Mouse (Mus musculus) testis, adult 2 months (tissue): ENCODE measurements at regions not wholly inside any gene's neighbourhood (a gene's known extent, or its start where the extent isn't known, plus 50 kb on each side); places are given as distances from the start of the nearest gene placed in this dataset.
A peak's percentile ranks its signal among the peaks of the same experiment; 100 is the strongest.

Source experiments
- H3K27ac ChIP-seq: fragments of 200-500 bp; 2 replicates; pipeline ENCODE4 v1.5.1; 2012; ENCODE audit warnings: low read depth, low read length; ENCODE audit not compliant: control insufficient read depth, insufficient read depth
- H3K27me3 ChIP-seq: fragments of 200-500 bp; 2 replicates; pipeline ENCODE4 v1.6.1; 2012; ENCODE audit warnings: mild to moderate bottlenecking, low read length, moderate library complexity; ENCODE audit not compliant: control insufficient read depth, insufficient read depth
- H3K36me3 ChIP-seq: fragments of 200-500 bp; 2 replicates; pipeline ENCODE4 v1.6.1; 2012; ENCODE audit warnings: mild to moderate bottlenecking, low read length; ENCODE audit not compliant: control insufficient read depth, insufficient read depth
- H3K4me1 ChIP-seq: fragments of 200-500 bp; 2 replicates; pipeline ENCODE4 v1.6.1; 2012; ENCODE audit warnings: low read length; ENCODE audit not compliant: control insufficient read depth, insufficient read depth
- H3K4me3 ChIP-seq: fragments of 200-500 bp; 2 replicates; pipeline ENCODE4 v1.5.1; 2012; ENCODE audit warnings: low read depth, mild to moderate bottlenecking, low read length, moderate library complexity, mixed read lengths; ENCODE audit not compliant: control insufficient read depth
- CTCF ChIP-seq: fragments of 200-500 bp; IDR thresholded peaks from 2 replicates; pipeline ENCODE4 v1.5.1; 2012; ENCODE audit warnings: low read depth, mild to moderate bottlenecking, inconsistent platforms, low read length, moderate library complexity; ENCODE audit not compliant: control insufficient read depth, insufficient read depth, insufficient replicate concordance
- POLR2A ChIP-seq: fragments of 200-500 bp; IDR thresholded peaks from 2 replicates; pipeline ENCODE4 v1.6.1; 2012; ENCODE audit warnings: low read depth, mild to moderate bottlenecking, inconsistent platforms, low read length, moderate library complexity; ENCODE audit not compliant: control insufficient read depth

- no peak overlapping the region for H3K27ac ChIP-seq
- H3K27me3 ChIP-seq: no peaks in the 10 kb centered on the region
- H3K4me3 ChIP-seq: no peak overlapping the region; the same call in 1 of the 2 replicates
- no peaks in the 10 kb centered on the region for H3K36me3 ChIP-seq
- no peak for TF ChIP-seq CTCF
- no peak for TF ChIP-seq POLR2A
- H3K4me1 ChIP-seq: peaks cover 11% of the 10 kb centered on the region
Measured at GRCm38 (mm10) chr5:126703516-126704282, 537.9 kb upstream of the Tmem132c start.

GRCm38 (mm10) chr5:126705871-126706270 lies 535.7 kb upstream of the Tmem132c start:
- H3K36me3 ChIP-seq: no peaks in the 10 kb centered on the region
- H3K27me3 ChIP-seq: no peaks in the 10 kb centered on the region
- H3K4me1 ChIP-seq: peaks cover 11% of the 10 kb centered on the region
- no peak overlapping the region for H3K27ac ChIP-seq
- H3K4me3 ChIP-seq: peak overlapping the region; percentile 82
- TF ChIP-seq CTCF: no peak
- no peak for TF ChIP-seq POLR2A

DNA sequence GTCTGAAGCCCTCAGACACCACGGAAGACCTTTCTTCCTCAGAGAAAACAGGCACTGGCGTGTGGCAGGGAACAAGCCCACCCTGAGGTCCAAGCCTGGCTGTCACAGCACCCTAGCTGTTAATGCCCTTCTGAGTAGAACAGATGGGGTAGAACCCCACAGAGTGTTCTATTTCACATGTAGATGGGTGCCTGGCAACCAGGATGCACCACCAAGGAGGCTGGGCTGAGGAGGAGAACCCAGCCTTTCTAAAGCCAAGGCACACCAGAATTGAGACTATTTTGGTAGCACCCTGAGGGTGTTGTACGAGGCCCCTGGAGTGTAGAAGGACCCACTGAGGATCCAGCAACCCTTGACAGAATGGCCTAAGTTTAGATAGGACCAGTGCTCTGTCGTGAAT lies 534.9 kb upstream of the Tmem132c start:
- TF ChIP-seq CTCF (no peak), POLR2A (peak; percentile 54; the same call in 1 of the 2 replicates)
- no peaks in the 10 kb centered on the region for H3K36me3 ChIP-seq
- peaks cover 11% of the 10 kb centered on the region for H3K4me1 ChIP-seq
- H3K27ac ChIP-seq: no peak overlapping the region
- H3K27me3 ChIP-seq: no peaks in the 10 kb centered on the region
- peak overlapping the region; percentile 60 for H3K4me3 ChIP-seq

DNA sequence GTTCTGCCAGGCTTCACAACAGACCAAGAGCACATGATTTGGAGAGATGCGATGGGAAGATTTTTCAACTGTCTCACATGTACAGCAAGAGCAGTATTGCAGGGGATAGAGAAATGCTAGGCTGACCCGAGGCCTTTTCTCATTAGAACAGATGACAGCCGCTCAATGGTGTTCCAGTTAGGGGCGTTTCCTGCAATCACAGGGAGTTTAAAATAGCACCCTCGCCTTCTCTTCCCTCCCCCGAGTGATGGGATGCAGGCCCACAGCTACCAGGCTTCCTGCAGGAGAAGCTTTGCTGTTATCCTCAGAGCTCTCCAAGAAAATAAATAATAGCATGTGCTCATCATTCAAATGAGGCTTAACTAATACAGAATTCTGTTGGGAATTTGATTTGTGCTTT lies 526.9 kb upstream of the Tmem132c start:
- H3K4me3 ChIP-seq: no peak overlapping the region
- H3K27me3 ChIP-seq: no peaks in the 10 kb centered on the region
- TF ChIP-seq POLR2A (no peak), CTCF (no peak)
- H3K27ac ChIP-seq: no peak overlapping the region
- H3K4me1 ChIP-seq: no peaks in the 10 kb centered on the region
- no peaks in the 10 kb centered on the region for H3K36me3 ChIP-seq

GRCm38 (mm10) chr5:126718421-126718820 lies 523.2 kb upstream of the Tmem132c start:
- Histone ChIP-seq H3K4me3 (no peak overlapping the region), H3K4me1 (no peaks in the 10 kb centered on the region), H3K36me3 (no peaks in the 10 kb centered on the region), H3K27me3 (no peaks in the 10 kb centered on the region), H3K27ac (no peak overlapping the region)
- TF ChIP-seq POLR2A (no peak), CTCF (no peak)

- Histone ChIP-seq H3K4me1 (no peaks in the 10 kb centered on the region), H3K27ac (no peak overlapping the region), H3K4me3 (no peak overlapping the region), H3K27me3 (no peaks in the 10 kb centered on the region), H3K36me3 (no peaks in the 10 kb centered on the region)
- no peak for TF ChIP-seq POLR2A
- no peak for TF ChIP-seq CTCF
Measured at GRCm38 (mm10) chr5:126721300-126721699, 520.3 kb upstream of the Tmem132c start.

DNA sequence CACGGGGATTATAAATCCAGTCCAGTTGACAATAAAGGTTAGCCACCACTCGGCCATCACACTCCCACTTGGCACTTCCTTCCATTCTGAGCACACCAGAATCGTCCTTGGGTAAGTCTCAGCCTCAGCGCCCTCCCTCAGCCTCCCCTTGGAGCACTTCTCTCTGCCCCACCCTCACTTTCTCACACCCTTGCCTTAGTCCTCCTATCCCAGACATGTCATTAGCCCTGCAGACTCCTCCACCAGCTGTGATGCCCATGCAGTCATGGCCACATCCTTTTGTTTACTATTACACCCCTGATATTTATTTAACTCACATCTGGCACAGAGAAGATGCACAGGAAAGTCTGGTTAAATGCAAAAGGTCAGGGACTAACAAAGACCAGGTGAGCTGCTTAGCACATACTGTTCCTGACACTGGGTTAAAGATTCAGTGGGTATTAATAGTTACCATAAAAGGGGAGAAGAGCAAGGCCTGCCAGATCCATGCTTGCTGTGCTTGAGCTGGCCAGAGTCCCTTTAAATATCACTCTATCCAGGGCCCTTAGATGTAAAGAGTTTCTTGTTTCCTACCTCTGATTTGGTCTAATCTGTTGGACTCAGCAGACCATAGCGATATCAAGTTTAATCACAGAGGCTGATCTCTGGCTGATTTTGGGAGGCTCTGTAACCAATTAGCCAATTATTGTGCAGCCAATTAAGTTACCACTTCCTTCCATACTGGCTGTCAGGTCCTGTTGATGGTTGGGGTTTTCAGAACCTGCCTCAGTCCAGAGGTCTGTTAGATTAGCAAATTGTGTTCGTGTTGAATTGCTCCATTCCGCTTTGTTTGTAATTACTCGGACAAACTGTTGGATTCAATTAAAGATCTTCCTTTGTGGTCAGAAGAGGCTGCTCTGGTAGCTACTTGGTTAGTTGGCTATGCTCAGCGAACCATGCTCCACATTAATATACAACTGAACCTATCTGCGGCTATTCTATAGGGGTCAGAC lies 518.0 kb upstream of the Tmem132c start:
- no peak overlapping the region for H3K27ac ChIP-seq
- no peaks in the 10 kb centered on the region for H3K4me1 ChIP-seq
- H3K4me3 ChIP-seq: no peak overlapping the region
- H3K27me3 ChIP-seq: no peaks in the 10 kb centered on the region
- no peaks in the 10 kb centered on the region for H3K36me3 ChIP-seq
- TF ChIP-seq POLR2A (no peak), CTCF (no peak)
